Comparison of ENCODE assay signal across 9 mouse cellular contexts in genomic region chr2:30750025-30750424, GRCm38 (mm10). TPM values are rescaled to one million over a fixed set of nuclear protein-coding genes. Genes with fewer than 3 reads are reported as not detected.
DNase-seq lines count a peak whose midpoint lies in the region; ATAC-seq and TF ChIP-seq lines count a peak whose summit lies in the region.
"Had no signal": no experiment of that assay in that cellular context is flagged by ENCODE, and none has a peak within 500 bp of the region (broad histone marks: within the 10 kb centered on the region; RNA-seq: fewer than 3 reads in every experiment).

No protein-coding gene starts in this region.

- TF ChIP-seq POLR2A in kidney, adult 2 months (IDR thresholded peaks at IDR 0.05; ENCODE audit: low read depth, low read length), result no peak

- WGBS in kidney, adult 2 months, result 44% methylated on average over 5 of the region's 5 CpGs
- WGBS in forebrain, embryonic 15.5 days, result 51% methylated on average over 5 of the region's 5 CpGs
- WGBS in intestine, embryonic 16.5 days, result 67% methylated on average over 5 of the region's 5 CpGs
- WGBS in midbrain, embryonic 16.5 days, result 41% methylated on average over 5 of the region's 5 CpGs

- TF ChIP-seq CTCF in kidney, adult 2 months (conservative IDR thresholded peaks at IDR 0.05; ENCODE audit: insufficient read depth, insufficient read length, low read depth, low read length), result no peak

- no peaks in the 10 kb centered on the region for H3K27me3 ChIP-seq in kidney, adult 2 months (replicated peaks; ENCODE audit: control insufficient read depth, insufficient read depth, low read length)
- H3K27me3 ChIP-seq in forebrain, embryonic 15.5 days, result no peaks in the 10 kb centered on the region
- H3K27me3 ChIP-seq in intestine, embryonic 16.5 days (replicated peaks; ENCODE audit: control insufficient read depth, insufficient read depth, low read length), result no peaks in the 10 kb centered on the region
- H3K27me3 ChIP-seq in midbrain, embryonic 16.5 days (ENCODE audit: control insufficient read depth, insufficient read depth, low read depth, low read length), result no peaks in the 10 kb centered on the region

- peak overlapping the region; percentile 32 for H3K27ac ChIP-seq in kidney, adult 2 months (ENCODE audit: insufficient read depth, low read depth, low read length)
- H3K27ac ChIP-seq in forebrain, embryonic 15.5 days (replicated peaks), result peak overlapping the region; percentile 0
- 0 out of 2 replicates have a peak overlapping the region, but pooled peaks have one; percentile 15 for H3K27ac ChIP-seq in intestine, embryonic 16.5 days (ENCODE audit: low read length)
- peak overlapping the region; percentile 34; the same call in 1 of the 2 replicates for H3K27ac ChIP-seq in midbrain, embryonic 16.5 days (ENCODE audit: low read length)
- H3K27ac ChIP-seq: liver, embryonic 14.5 days had no signal

- DNase-seq in kidney, adult 2 months, result peak; percentile 79
- no peak for DNase-seq in kidney, adult 18-20 months
- DNase-seq in thymus, postnatal 25 days, result no peak
- no peak for DNase-seq in liver

- no peaks in the 10 kb centered on the region for H3K36me3 ChIP-seq in kidney, adult 2 months (ENCODE audit: control insufficient read depth, insufficient read depth, low read length)
- H3K36me3 ChIP-seq in forebrain, embryonic 15.5 days, result no peaks in the 10 kb centered on the region
- no peaks in the 10 kb centered on the region for H3K36me3 ChIP-seq in intestine, embryonic 16.5 days (ENCODE audit: control insufficient read depth, insufficient read depth, low read length)
- no peaks in the 10 kb centered on the region for H3K36me3 ChIP-seq in midbrain, embryonic 16.5 days (ENCODE audit: control insufficient read depth, insufficient read depth, low read length)

- 0 out of 2 replicates have a peak, but pooled peaks cover 5% of the 10 kb centered on the region for H3K9me3 ChIP-seq in forebrain, embryonic 15.5 days
- H3K9me3 ChIP-seq in intestine, embryonic 16.5 days (ENCODE audit: control insufficient read depth, low read length), result no peaks in the 10 kb centered on the region
- no peaks in the 10 kb centered on the region for H3K9me3 ChIP-seq in midbrain, embryonic 16.5 days (replicated peaks; ENCODE audit: control insufficient read depth, low read length, poor library complexity, severe bottlenecking)

- ATAC-seq in forebrain, embryonic 15.5 days (replicated peaks), result no peak
- ATAC-seq in intestine, embryonic 16.5 days, result no peak
- no peak for ATAC-seq in midbrain, embryonic 16.5 days
- no peak for ATAC-seq in megakaryocyte-erythroid progenitor cell, adult 5-6 weeks (replicated peaks; ENCODE audit: low FRiP score, low TSS enrichment, poor library complexity, severe bottlenecking)

- no peak overlapping the region for H3K4me2 ChIP-seq in forebrain, embryonic 15.5 days (replicated peaks)
- H3K4me2 ChIP-seq in intestine, embryonic 16.5 days (ENCODE audit: low read depth, low read length), result no peak overlapping the region
- no peak overlapping the region for H3K4me2 ChIP-seq in midbrain, embryonic 16.5 days (ENCODE audit: low read length)

- H3K4me3 ChIP-seq in kidney, adult 2 months (ENCODE audit: insufficient read depth, low read depth, low read length), result no peak overlapping the region
- no peak overlapping the region for H3K4me3 ChIP-seq in forebrain, embryonic 15.5 days
- H3K4me3 ChIP-seq in intestine, embryonic 16.5 days (ENCODE audit: low read length), result no peak overlapping the region
- H3K4me3 ChIP-seq in midbrain, embryonic 16.5 days (ENCODE audit: low read depth, low read length), result no peak overlapping the region

- peaks cover 13% of the 10 kb centered on the region for H3K4me1 ChIP-seq in kidney, adult 2 months (ENCODE audit: control insufficient read depth, insufficient read depth, low read length)
- H3K4me1 ChIP-seq in forebrain, embryonic 15.5 days, result peaks cover 11% of the 10 kb centered on the region
- peaks cover 6% of the 10 kb centered on the region for H3K4me1 ChIP-seq in intestine, embryonic 16.5 days (ENCODE audit: control insufficient read depth, insufficient read depth, low read length)
- H3K4me1 ChIP-seq in midbrain, embryonic 16.5 days (ENCODE audit: control insufficient read depth, insufficient read depth, low read length), result no peaks in the 10 kb centered on the region; the same call in 1 of the 2 replicates

- H3K9ac ChIP-seq in forebrain, embryonic 15.5 days (replicated peaks), result no peak overlapping the region
- no peak overlapping the region for H3K9ac ChIP-seq in intestine, embryonic 16.5 days (ENCODE audit: low read depth, low read length)
- H3K9ac ChIP-seq in midbrain, embryonic 16.5 days (ENCODE audit: low read depth, low read length), result no peak overlapping the region
- H3K9ac ChIP-seq: liver, embryonic 14.5 days had no signal

RNA-seq across cellular contexts. Expression of gene 1700001O22Rik, which starts 53.4 kb away (rescaled TPM):
- polyA plus RNA-seq in kidney, adult 2 months (2012; rRNA removed), result 1.7 and 4.1 TPM in 2 replicates
- 2.6 and 3.7 TPM in 2 replicates for polyA plus RNA-seq in forebrain, embryonic 15.5 days (2015; fragmentation: Nextera tagmentation; extraction: Ambion mirVana)
- 0.99 and 1.2 TPM in 2 replicates for polyA plus RNA-seq in intestine, embryonic 16.5 days (2015; fragmentation: Nextera tagmentation; extraction: Ambion mirVana)
- polyA plus RNA-seq in midbrain, embryonic 16.5 days (2015; fragmentation: Nextera tagmentation; extraction: Ambion mirVana), result 0.99 and 2.1 TPM in 2 replicates
- total RNA-seq in megakaryocyte-erythroid progenitor cell, adult 5-6 weeks (2014; fragmentation: Nextera tagmentation), result 0.54 and 1.2 TPM in 2 replicates
- total RNA-seq in megakaryocyte-erythroid progenitor cell, adult 5-6 weeks (2017), result not detected in 2 replicates
- polyA plus RNA-seq: liver, embryonic 14.5 days had no signal

RNA-seq across cellular contexts. Expression of gene Ntmt1, which starts 57.6 kb away (rescaled TPM):
- polyA plus RNA-seq in kidney, adult 2 months (2012; rRNA removed), result 26.4 and 27.3 TPM in 2 replicates
- 117 and 131 TPM in 2 replicates for polyA plus RNA-seq in forebrain, embryonic 15.5 days (2015; fragmentation: Nextera tagmentation; extraction: Ambion mirVana)
- 76.3 and 87.4 TPM in 2 replicates for polyA plus RNA-seq in intestine, embryonic 16.5 days (2015; fragmentation: Nextera tagmentation; extraction: Ambion mirVana)
- polyA plus RNA-seq in midbrain, embryonic 16.5 days (2015; fragmentation: Nextera tagmentation; extraction: Ambion mirVana), result 105 and 109 TPM in 2 replicates
- total RNA-seq in megakaryocyte-erythroid progenitor cell, adult 5-6 weeks (2014; fragmentation: Nextera tagmentation), result 23.7 and 36.8 TPM in 2 replicates
- 9.8 and 14.7 TPM in 2 replicates for total RNA-seq in megakaryocyte-erythroid progenitor cell, adult 5-6 weeks (2017)
